Mouse (Mus musculus) erythroblast, embryonic 14.5 days (primary cell): ENCODE measurements around the gene 4930404H24Rik. TPM values are rescaled to one million over a fixed set of nuclear protein-coding genes. Genes with fewer than 3 reads are reported as not detected.

Experiments
- H3K27me3 ChIP-seq: 2 replicates; pipeline ENCODE4 v1.6.1; 2012; ENCODE audit warnings: inconsistent platforms; ENCODE audit not compliant: control insufficient read depth
- H3K36me3 ChIP-seq: 2 replicates; pipeline ENCODE4 v1.6.1; 2012; ENCODE audit warnings: mild to moderate bottlenecking, inconsistent platforms; ENCODE audit not compliant: control insufficient read depth
- H3K4me1 ChIP-seq: 2 replicates; pipeline ENCODE4 v1.6.1; 2012; ENCODE audit warnings: inconsistent platforms; ENCODE audit not compliant: control insufficient read depth
- H3K4me3 ChIP-seq: replicated peaks from 2 replicates; pipeline ENCODE3; 2012; ENCODE audit warnings: moderate library complexity, mild to moderate bottlenecking, inconsistent platforms
- H3K9me3 ChIP-seq: 2 replicates; pipeline ENCODE4 v1.6.1; 2012; ENCODE audit warnings: low read length, inconsistent platforms, mixed read lengths; ENCODE audit not compliant: control insufficient read depth
- GATA1 ChIP-seq: IDR thresholded peaks from 2 replicates; pipeline ENCODE4 v1.6.1; 2012; ENCODE audit warnings: low read length, inconsistent platforms, mixed read lengths
- TAL1 ChIP-seq: IDR thresholded peaks from 3 replicates; pipeline ENCODE4 v1.6.1; 2012; ENCODE audit warnings: low read length, inconsistent platforms, mixed read lengths
- polyA plus RNA-seq: library from polyadenylated mRNA; stranded (reverse); fragments of >175 nt; gene quantifications from 2 replicates; pipeline ENCODE4 v1.2.3, GENCODE M21; 2012

Gene 4930404H24Rik
- not detected in 2 replicates for polyA plus RNA-seq

DNA sequence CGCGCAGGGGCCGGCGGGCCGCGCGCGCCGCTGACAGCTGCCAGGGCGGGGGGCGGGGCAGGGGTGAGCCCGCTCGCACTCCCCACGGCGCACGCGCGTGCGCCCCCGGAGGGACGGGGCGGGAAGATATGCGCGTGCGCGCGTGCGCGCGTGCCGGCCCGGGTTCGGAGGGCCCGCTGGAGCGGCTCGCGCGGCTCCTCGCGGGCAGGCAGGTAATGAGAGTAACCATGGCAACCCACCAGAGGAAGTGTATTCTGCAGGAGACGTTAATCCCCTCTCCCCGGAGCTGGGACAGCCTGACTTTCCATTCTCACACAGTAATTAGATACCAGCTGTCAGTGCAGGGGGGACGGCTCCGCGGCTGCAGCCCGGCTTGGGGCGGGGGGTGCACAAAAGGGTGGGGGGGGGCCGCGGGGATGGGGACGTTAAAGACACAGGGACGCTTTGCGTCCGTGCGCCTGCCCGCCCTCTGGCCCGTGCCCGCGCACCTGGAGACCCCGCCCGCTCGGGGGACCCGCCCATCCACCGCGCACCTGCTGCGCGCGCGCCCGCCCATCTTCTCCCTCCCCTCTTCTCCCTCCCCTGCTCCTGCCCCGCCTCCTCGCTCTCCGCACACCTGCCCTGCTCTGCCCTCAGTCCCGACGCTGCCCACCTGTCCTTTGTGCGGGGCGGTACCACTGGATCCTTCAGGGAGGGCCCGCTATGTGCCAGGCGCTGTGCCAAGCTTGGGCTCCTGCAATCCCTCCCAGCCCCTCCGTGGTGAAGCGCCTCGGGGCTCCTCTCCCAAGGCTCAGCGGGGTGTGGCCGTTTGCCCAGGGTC is at the start of gene 4930404H24Rik:
Gene 4930404H24Rik, plus strand, starts transcription at position 218 of the 820 bp plus-strand sequence.
- Histone ChIP-seq H3K4me1 (peaks cover 94% of the 10 kb centered on the region), H3K9me3 (no peaks in the 10 kb centered on the region; the same call in 1 of the 2 replicates), H3K36me3 (peaks cover 47% of the 10 kb centered on the region), H3K4me3 (peak within 1 kb of the TSS; percentile 75), H3K27me3 (no peaks in the 10 kb centered on the region)
- no peak for TF ChIP-seq TAL1
- no peak for TF ChIP-seq GATA1

DNA sequence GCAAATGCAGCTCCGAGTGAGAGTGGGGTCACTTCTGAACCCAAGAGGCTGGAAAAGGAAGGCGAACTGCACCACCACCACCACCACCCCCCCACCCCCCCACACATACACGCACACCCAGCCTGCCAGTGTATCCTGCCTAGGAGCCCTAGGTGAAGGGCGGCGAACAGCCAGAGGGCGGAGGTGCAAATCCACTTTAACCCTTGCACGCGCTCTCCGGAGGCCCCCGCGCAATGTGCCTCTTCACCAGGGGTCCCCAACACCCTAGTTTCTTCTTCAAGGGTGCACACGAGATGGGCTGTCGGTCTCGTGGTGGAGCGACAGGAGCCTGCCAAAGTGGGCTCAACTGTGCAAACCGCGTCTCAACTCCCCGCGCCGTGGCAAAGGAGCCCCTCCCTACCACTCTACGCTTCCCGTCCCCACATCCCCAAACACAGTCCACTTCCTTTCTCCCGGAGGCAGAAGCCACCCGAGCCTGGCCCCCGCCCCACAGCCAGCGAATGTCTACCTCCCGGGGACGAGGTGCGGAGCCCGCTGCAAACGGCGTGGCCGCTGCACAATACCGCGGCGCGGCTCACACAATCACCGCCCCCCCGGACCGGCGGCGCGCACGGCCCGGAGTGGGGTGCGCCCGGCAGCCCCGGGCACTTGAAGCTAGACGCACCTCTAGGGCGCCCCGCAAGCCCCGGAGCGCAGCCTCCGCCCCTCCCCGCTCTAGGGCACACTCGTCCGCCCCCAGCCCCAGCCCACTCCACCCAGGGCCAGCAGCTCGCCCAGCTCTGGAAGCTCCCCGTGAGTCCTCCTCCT is 49.0 kb upstream of the 4930404H24Rik start:
- H3K27me3 ChIP-seq: peaks cover 40% of the 10 kb centered on the region
- peaks cover 12% of the 10 kb centered on the region for H3K36me3 ChIP-seq
- peaks cover 45% of the 10 kb centered on the region for H3K4me1 ChIP-seq
- TF ChIP-seq GATA1 (no peak), TAL1 (no peak)
- no peaks in the 10 kb centered on the region for H3K9me3 ChIP-seq
- H3K4me3 ChIP-seq: peak overlapping the region; percentile 64

DNA sequence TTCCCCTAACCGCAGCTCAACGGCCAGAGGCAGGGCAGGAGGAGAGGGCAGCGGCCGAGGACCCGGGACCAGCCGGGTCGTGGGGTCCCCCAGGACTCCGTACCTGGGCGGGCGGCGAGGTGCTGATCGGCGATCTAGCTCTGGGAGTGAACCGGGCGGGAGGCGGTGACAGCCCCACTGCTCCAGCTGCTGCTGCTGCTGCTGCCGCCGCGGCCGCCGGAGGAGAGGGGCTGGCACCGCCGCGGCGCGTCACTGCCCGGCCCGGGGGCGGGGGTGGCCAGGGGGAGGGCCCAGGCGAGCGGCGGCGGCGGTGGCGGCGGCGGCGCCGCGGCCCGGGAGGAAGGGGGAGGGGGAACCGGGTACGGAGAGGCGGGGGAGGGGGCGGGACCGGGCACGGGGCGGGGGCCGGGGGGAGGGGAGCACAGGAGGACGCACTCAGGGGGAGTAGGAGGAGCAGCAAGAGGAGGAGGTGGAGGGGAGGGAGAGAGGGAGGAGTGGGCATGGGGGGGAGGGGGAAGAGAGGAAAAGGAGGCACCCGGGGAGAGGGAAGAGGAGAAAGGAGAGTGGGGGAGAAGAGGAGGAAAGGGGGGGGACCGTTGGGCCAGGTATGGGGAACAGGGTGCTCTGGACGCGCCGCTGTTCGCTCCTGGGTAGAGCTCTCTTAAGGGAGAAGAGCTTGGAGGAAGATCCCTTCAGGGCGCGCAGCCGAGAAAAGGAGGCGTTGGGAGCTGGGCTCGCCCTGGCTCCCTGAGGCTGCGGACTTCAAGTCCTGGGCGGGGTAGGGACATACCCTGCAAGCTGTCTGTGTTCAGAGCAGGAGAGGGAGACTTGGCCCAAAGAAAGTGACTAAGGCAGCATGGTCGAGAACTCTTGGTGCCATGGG is 48.1 kb upstream of the 4930404H24Rik start:
- TF ChIP-seq GATA1 (no peak), TAL1 (no peak)
- peaks cover 40% of the 10 kb centered on the region for H3K27me3 ChIP-seq
- H3K9me3 ChIP-seq: no peaks in the 10 kb centered on the region
- peaks cover 12% of the 10 kb centered on the region for H3K36me3 ChIP-seq
- H3K4me3 ChIP-seq: peak overlapping the region; percentile 64
- H3K4me1 ChIP-seq: peaks cover 45% of the 10 kb centered on the region

DNA sequence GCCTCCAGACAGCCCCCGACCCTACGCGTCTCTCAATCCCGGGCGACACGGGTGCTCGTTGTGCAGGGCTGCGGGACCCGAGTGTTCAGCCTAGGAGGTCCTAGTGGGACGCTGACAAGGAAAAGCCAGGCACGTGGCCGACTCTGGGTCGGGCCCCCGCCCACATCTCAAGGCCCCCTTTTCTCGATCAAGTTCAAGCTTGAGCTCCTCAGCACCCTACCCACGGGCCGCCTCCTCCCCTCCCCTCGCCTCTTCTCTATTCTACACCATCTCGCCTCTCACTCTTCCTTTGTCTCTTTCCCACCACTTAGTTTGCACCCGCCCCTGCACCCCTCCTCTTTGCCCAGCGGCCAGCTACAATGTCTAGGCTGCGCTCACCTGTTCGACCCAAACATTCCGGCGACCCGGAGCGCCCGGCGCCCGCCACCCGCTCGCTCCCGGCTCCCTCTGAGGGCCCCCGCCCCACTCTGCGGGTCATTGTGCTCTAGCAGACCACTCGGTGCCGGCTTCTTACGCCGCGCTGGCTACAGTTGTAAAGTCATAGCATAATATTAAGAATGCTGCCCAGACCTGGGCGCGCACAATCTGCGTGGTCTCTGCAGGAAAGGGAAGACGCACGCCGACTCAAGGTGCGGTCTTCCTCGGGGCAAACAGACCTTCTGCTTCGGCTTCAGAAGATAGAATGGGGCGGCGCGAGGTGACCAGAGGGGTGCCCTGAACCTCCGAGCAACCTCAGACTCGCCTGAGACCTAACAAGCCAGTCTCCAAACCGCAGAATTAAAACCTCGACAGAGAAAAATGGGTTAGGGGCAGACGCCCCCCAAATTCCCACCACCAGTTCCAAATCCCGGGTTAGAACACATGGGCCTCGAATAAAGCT is 47.2 kb upstream of the 4930404H24Rik start:
- H3K36me3 ChIP-seq: peaks cover 15% of the 10 kb centered on the region
- H3K4me1 ChIP-seq: peaks cover 45% of the 10 kb centered on the region
- TF ChIP-seq TAL1 (no peak), GATA1 (no peak)
- no peaks in the 10 kb centered on the region for H3K9me3 ChIP-seq
- peak overlapping the region; percentile 64 for H3K4me3 ChIP-seq
- peaks cover 40% of the 10 kb centered on the region for H3K27me3 ChIP-seq

DNA sequence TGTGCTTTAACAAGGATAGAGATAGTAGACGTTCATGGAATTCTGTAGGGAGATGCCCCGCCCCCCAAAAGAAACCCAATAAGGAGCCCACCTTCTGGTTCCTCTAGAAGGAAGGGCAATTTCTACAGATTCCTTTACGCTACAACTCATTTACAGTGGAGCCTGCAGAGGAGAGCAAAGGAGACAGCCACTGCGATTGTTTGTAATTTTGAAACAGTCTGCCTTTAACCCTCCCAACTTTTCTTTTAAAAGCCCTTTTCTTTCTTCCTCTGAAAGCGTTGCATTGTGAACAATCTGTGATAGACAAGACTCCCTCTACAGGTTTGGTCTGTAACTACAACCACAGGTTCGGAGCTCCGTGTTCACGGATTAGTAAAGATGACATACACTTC is 46.6 kb upstream of the 4930404H24Rik start:
- H3K4me3 ChIP-seq: peak overlapping the region; percentile 64
- peaks cover 40% of the 10 kb centered on the region for H3K27me3 ChIP-seq
- no peak for TF ChIP-seq TAL1
- no peak for TF ChIP-seq GATA1
- H3K9me3 ChIP-seq: no peaks in the 10 kb centered on the region
- peaks cover 16% of the 10 kb centered on the region for H3K36me3 ChIP-seq
- H3K4me1 ChIP-seq: peaks cover 47% of the 10 kb centered on the region

DNA sequence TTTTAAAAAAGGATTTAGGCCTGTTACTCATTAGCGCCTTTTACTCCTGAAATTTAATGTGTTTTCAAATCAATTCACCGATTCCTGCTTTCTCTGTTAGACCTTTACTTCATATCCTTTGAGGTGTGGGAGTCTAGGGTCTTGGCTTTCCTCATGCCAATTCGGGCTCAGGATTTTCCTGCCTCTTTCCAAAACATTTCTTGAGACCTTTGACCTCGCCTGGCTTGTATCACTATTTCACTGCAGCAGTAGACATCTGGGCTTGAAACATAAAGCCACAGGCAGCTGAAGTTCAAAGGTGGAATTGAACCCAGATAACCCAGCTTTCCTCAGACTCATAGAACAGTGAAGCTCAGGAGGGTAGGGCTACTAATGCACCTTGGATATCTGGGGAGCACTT is 46.1 kb upstream of the 4930404H24Rik start:
- H3K4me1 ChIP-seq: peaks cover 43% of the 10 kb centered on the region
- peaks cover 15% of the 10 kb centered on the region for H3K36me3 ChIP-seq
- H3K27me3 ChIP-seq: peaks cover 40% of the 10 kb centered on the region
- H3K4me3 ChIP-seq: no peak overlapping the region
- TF ChIP-seq GATA1 (no peak), TAL1 (no peak)
- no peaks in the 10 kb centered on the region for H3K9me3 ChIP-seq

DNA sequence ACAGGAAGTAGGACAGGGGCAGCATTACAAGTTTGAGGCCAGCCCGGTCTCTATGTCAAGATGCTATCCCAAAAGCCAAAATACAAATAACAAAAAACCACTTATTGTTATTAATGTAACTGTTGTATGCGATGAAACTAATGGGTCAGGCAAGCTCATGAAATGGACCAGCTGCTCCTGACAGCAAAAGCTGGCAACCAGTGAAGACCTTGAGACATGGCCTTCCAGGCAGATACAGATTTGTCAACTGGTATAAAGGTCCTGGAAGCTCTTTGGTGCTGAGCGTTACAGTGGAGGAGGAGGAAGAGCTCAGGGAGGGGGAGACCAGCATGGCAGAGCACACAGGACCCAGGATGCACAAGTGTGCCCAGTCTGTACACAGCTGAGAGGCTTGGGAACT is 44.9 kb upstream of the 4930404H24Rik start:
- Histone ChIP-seq H3K9me3 (no peaks in the 10 kb centered on the region), H3K27me3 (peaks cover 33% of the 10 kb centered on the region), H3K36me3 (peaks cover 21% of the 10 kb centered on the region), H3K4me1 (peaks cover 51% of the 10 kb centered on the region), H3K4me3 (no peak overlapping the region)
- no peak for TF ChIP-seq GATA1

DNA sequence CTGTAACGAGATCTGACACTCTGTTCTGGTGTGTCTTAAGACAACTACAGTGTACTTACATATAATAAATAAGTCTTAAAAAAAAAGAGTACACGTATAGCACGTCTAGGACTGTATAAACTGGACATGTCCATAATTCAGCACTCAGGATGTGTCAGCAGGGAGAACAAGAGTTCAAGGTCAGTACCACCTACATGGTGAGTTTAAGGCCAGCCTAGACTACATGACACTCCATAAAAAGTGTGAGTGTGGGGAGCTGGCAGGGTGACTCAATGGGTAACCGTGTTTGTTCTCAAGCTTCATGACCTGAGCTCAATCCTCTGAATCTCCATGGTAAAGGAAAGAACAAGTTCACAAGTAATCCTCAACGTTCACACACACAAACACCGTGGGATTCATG is 44.1 kb upstream of the 4930404H24Rik start:
- H3K36me3 ChIP-seq: peaks cover 29% of the 10 kb centered on the region
- H3K4me1 ChIP-seq: peaks cover 55% of the 10 kb centered on the region
- H3K9me3 ChIP-seq: no peaks in the 10 kb centered on the region
- no peak for TF ChIP-seq TAL1
- no peak for TF ChIP-seq GATA1
- H3K4me3 ChIP-seq: no peak overlapping the region
- peaks cover 25% of the 10 kb centered on the region for H3K27me3 ChIP-seq
